Mouse (Mus musculus) adrenal gland, adult (tissue): ENCODE data around the gene Rfxank.
A peak's percentile ranks its signal among the peaks of the same experiment; 100 is the strongest.

ENCODE experiments used
- DNase-seq, 2 experiments: peaks; one replicate each; pipeline ENCODE4 v3.0.0; 2022 to 2023; ENCODE audit warnings: low spot score in 1 of 2; ENCODE audit not compliant: inconsistent age in 2 of 2

Gene Rfxank

GRCm38 (mm10) chr8:70112401-70113016, 26.4 kb downstream of the Rfxank start:
- peak in 1 of 2 experiments; percentile 26 for DNase-seq

GRCm38 (mm10) chr8:70111192-70111795, 27.7 kb downstream of the Rfxank start:
- no peak for DNase-seq

GRCm38 (mm10) chr8:70110451-70110850, 28.5 kb downstream of the Rfxank start:
- DNase-seq, result no peak

- no peak for DNase-seq
Observed at GRCm38 (mm10) chr8:70104922-70105321, 34.0 kb downstream of the Rfxank start.

- peak; percentile 25 to 63 for DNase-seq
Observed at GRCm38 (mm10) chr8:70104506-70104905, 34.4 kb downstream of the Rfxank start.

- DNase-seq, result no peak
Observed at GRCm38 (mm10) chr8:70100241-70100640, 38.7 kb downstream of the Rfxank start.

- no peak for DNase-seq
Observed at GRCm38 (mm10) chr8:70099276-70099675, 39.7 kb downstream of the Rfxank start.

- no peak for DNase-seq
Observed at GRCm38 (mm10) chr8:70092786-70093185, 46.2 kb downstream of the Rfxank start.

GRCm38 (mm10) chr8:70089296-70089960, 49.5 kb downstream of the Rfxank start:
- DNase-seq, result no peak

- DNase-seq, result peak; percentile 34 to 73
Observed at GRCm38 (mm10) chr8:70087836-70088650, 50.9 kb downstream of the Rfxank start.

GRCm38 (mm10) chr8:70087237-70087636, 51.7 kb downstream of the Rfxank start:
- peak in 1 of 2 experiments; percentile 42 for DNase-seq

- DNase-seq, result no peak
Observed at GRCm38 (mm10) chr8:70086151-70086550, 52.8 kb downstream of the Rfxank start.

GRCm38 (mm10) chr8:70084191-70085065, 54.5 kb downstream of the Rfxank start:
- peak in 1 of 2 experiments; percentile 52 for DNase-seq

- DNase-seq, result peak; percentile 65 to 76
Observed at GRCm38 (mm10) chr8:70083285-70083684, 55.7 kb downstream of the Rfxank start, which contains the start of gene Hapln4. TSS of gene Hapln4 (plus strand) at chr8:70083457.

- DNase-seq, result no peak
Observed at GRCm38 (mm10) chr8:70081976-70082375, 57.0 kb downstream of the Rfxank start.
